Mouse (Mus musculus) forebrain, postnatal 0 days (tissue): ENCODE measurements around the gene Gm3468. TPM values are rescaled to one million over a fixed set of nuclear protein-coding genes. Genes with fewer than 3 reads are reported as not detected.
A peak's percentile ranks its signal among the peaks of the same experiment; 100 is the strongest.
"Not testable (repeated sequence)": the region's sequence is repeated elsewhere in the genome, so short reads cannot be mapped to it uniquely, and the experiment has no call there.

Source experiments
- ATAC-seq: fragments of 200-750 bp; cut with Nextera tagmentation; 2 replicates; pipeline ENCODE4 v1.8.0; 2017; ENCODE audit warnings: mild to moderate bottlenecking, moderate library complexity
- DNase-seq: peaks from one replicate; pipeline ENCODE4 v3.0.0-alpha.2; 2015
- H3K27ac ChIP-seq: fragments of 300-500 bp; sonication (generic); 2 replicates; pipeline ENCODE4 v1.5.1; 2014; ENCODE audit warnings: low read depth, mild to moderate bottlenecking, antibody characterized with exemption, low read length, moderate library complexity, mixed read lengths
- H3K27me3 ChIP-seq: fragments of 300-500 bp; sonication (generic); 2 replicates; pipeline ENCODE4 v1.6.1; 2014; ENCODE audit warnings: mild to moderate bottlenecking, low read length, mixed read lengths; ENCODE audit not compliant: insufficient read depth
- H3K36me3 ChIP-seq: fragments of 300-500 bp; sonication (generic); 2 replicates; pipeline ENCODE4 v1.6.1; 2014; ENCODE audit warnings: mild to moderate bottlenecking, moderate library complexity; ENCODE audit not compliant: insufficient read depth
- H3K4me1 ChIP-seq: fragments of 300-500 bp; sonication (generic); 2 replicates; pipeline ENCODE4 v1.6.1; 2014; ENCODE audit warnings: antibody characterized with exemption; ENCODE audit not compliant: insufficient read depth
- H3K4me2 ChIP-seq: fragments of 300-500 bp; sonication (generic); 2 replicates; pipeline ENCODE4 v1.6.1; 2014; ENCODE audit warnings: low read depth, mild to moderate bottlenecking, moderate library complexity
- H3K4me3 ChIP-seq: fragments of 300-500 bp; sonication (generic); 2 replicates; pipeline ENCODE4 v1.5.1; 2014; ENCODE audit warnings: low read depth, low read length, mixed read lengths
- H3K9ac ChIP-seq: fragments of 300-500 bp; sonication (generic); 2 replicates; pipeline ENCODE4 v1.6.1; 2014; ENCODE audit warnings: mild to moderate bottlenecking
- H3K9me3 ChIP-seq: fragments of 300-500 bp; sonication (generic); 2 replicates; pipeline ENCODE4 v1.6.1; 2016; ENCODE audit warnings: low read length
- CTCF ChIP-seq: sonication (generic); IDR thresholded peaks from 2 replicates; pipeline ENCODE4 v1.5.1; 2016; ENCODE audit warnings: antibody characterized with exemption, control low read depth, low read depth
- WGBS: fragments of 180-500 bp; shearing (Covaris S2); extraction: QIAGEN DNeasy Blood & Tissue Kit; methylation state at CpG from one replicate; pipeline ENCODE4 v1.1.7; 2014; 5-methylcytosine and 5-hydroxymethylcytosine counted together
- polyA plus RNA-seq: library from polyadenylated mRNA; unstranded; fragments of >200 nt; fragmentation: Nextera tagmentation; extraction: Ambion mirVana; gene quantifications from 2 replicates; pipeline ENCODE4 v1.2.1, GENCODE M21; 2015
- total RNA-seq: library from RNA; depleted of rRNA; stranded (reverse); fragments of >200 nt; gene quantifications from 2 replicates; pipeline ENCODE4 v1.2.3, GENCODE M21; 2014; rRNA removed

The Gm3468 gene
- 4.8 and 5.6 TPM in 2 replicates for total RNA-seq
- 5.7 and 6.4 TPM in 2 replicates for polyA plus RNA-seq

GRCm38 (mm10) chr14:6108272-6108925 is at the start of gene Gm3468:
Gene Gm3468 (minus strand): TSS chr14:6108665.
- not testable (repeated sequence) for H3K36me3 ChIP-seq, H3K9me3 ChIP-seq, H3K27ac ChIP-seq, H3K4me1 ChIP-seq, H3K27me3 ChIP-seq
- Histone ChIP-seq H3K4me2 (peak within 1 kb of the TSS; percentile 46), H3K4me3 (peak within 1 kb of the TSS; percentile 29), H3K9ac (peak within 1 kb of the TSS; percentile 46)
- DNase-seq (peak; percentile 69), ATAC-seq (peak; percentile 94)
- TF ChIP-seq CTCF, result peak; percentile 71
- WGBS, result 4% methylated on average over 30 of the region's 51 CpGs

- not testable (repeated sequence) for H3K9ac ChIP-seq, H3K4me1 ChIP-seq, ATAC-seq, H3K4me2 ChIP-seq, H3K36me3 ChIP-seq, H3K4me3 ChIP-seq, H3K27ac ChIP-seq, DNase-seq, H3K9me3 ChIP-seq, H3K27me3 ChIP-seq
- no CpG with 5 or more reads among the region's 1 CpGs for WGBS
These were observed 17.2 kb upstream of the Gm3468 start, which contains the start of gene Gm3476 for GRCm38 (mm10) chr14:6125707-6126106. Gene Gm3476 (minus strand): TSS chr14:6125807.

GRCm38 (mm10) chr14:6107500-6107899 is 965 bp downstream of the Gm3468 start:
- 7% methylated on average over 8 of the region's 9 CpGs for WGBS
- not testable (repeated sequence) for H3K4me1 ChIP-seq, H3K27me3 ChIP-seq, ATAC-seq, H3K27ac ChIP-seq, H3K9ac ChIP-seq, H3K9me3 ChIP-seq, H3K36me3 ChIP-seq
- H3K4me3 ChIP-seq, result peak overlapping the region; percentile 29; the same call in 1 of the 2 replicates
- TF ChIP-seq CTCF, result peak; percentile 26
- H3K4me2 ChIP-seq, result peak overlapping the region; percentile 46
- DNase-seq, result peak; percentile 16

GRCm38 (mm10) chr14:6093842-6094241 is 14.6 kb downstream of the Gm3468 start, which contains the start of gene Gm8206:
Gene Gm8206 (minus strand): TSS chr14:6093942.
- not testable (repeated sequence) for H3K36me3 ChIP-seq, H3K4me1 ChIP-seq, H3K27me3 ChIP-seq, H3K4me2 ChIP-seq, H3K9ac ChIP-seq, H3K27ac ChIP-seq, DNase-seq, ATAC-seq, H3K9me3 ChIP-seq, H3K4me3 ChIP-seq
- 89% methylated on average over 2 of the region's 3 CpGs for WGBS

GRCm38 (mm10) chr14:6058167-6058566 is 50.3 kb downstream of the Gm3468 start, which contains the start of gene Gm6337:
Gene Gm6337 (minus strand): TSS chr14:6058267.
- H3K9me3 ChIP-seq, H3K4me1 ChIP-seq, H3K4me2 ChIP-seq, H3K4me3 ChIP-seq, DNase-seq, H3K36me3 ChIP-seq, H3K9ac ChIP-seq, H3K27ac ChIP-seq, ATAC-seq, H3K27me3 ChIP-seq: not testable (repeated sequence)
- 88% methylated on average over 2 of the region's 4 CpGs for WGBS

Other genes starting within 250 kb of the Gm3468 start
- gene Gm8237, start 228.3 kb downstream of the Gm3468 start, total RNA-seq, result 0.29 and 2.3 TPM in 2 replicates
- 0.30 and 0.98 TPM in 2 replicates for gene Gm8237, start 228.3 kb downstream of the Gm3468 start, polyA plus RNA-seq
- gene Gm3248, start 146.9 kb downstream of the Gm3468 start, total RNA-seq, result 1.2 and 2.2 TPM in 2 replicates
- gene Gm3248, start 146.9 kb downstream of the Gm3468 start, polyA plus RNA-seq, result 2.6 TPM in 2 replicates
- gene Gm3453, start 129.5 kb downstream of the Gm3468 start, total RNA-seq, result not detected in 2 replicates
- gene Gm3453, start 129.5 kb downstream of the Gm3468 start, polyA plus RNA-seq, result not detected in 2 replicates
- not detected in 2 replicates for gene Gm6337, start 50.4 kb downstream of the Gm3468 start, total RNA-seq
- not detected in 2 replicates for gene Gm6337, start 50.4 kb downstream of the Gm3468 start, polyA plus RNA-seq
- 3.8 TPM in 2 replicates for gene Gm8206, start 14.7 kb downstream of the Gm3468 start, total RNA-seq
- gene Gm8206, start 14.7 kb downstream of the Gm3468 start, polyA plus RNA-seq, result 4.7 and 5.2 TPM in 2 replicates
- not detected in 2 replicates for gene Gm3476, start 17.1 kb upstream of the Gm3468 start, total RNA-seq
- not detected in 2 replicates for gene Gm3476, start 17.1 kb upstream of the Gm3468 start, polyA plus RNA-seq
- not detected in 2 replicates for gene Gm21560, start 110.6 kb upstream of the Gm3468 start, total RNA-seq
- not detected in 2 replicates for gene Gm21560, start 110.6 kb upstream of the Gm3468 start, polyA plus RNA-seq
- gene Gm3411, start 178.6 kb upstream of the Gm3468 start, total RNA-seq, result 2.5 and 3.5 TPM in 2 replicates
- 9.5 and 10.3 TPM in 2 replicates for gene Gm3411, start 178.6 kb upstream of the Gm3468 start, polyA plus RNA-seq
- gene Gm21103, start 196.2 kb upstream of the Gm3468 start, total RNA-seq, result not detected in 2 replicates
- 0.19 TPM in 1 of 2 replicates, not detected in the other for gene Gm21103, start 196.2 kb upstream of the Gm3468 start, polyA plus RNA-seq
- not detected in 2 replicates for gene Gm3618, start 235.0 kb upstream of the Gm3468 start, total RNA-seq
- gene Gm3618, start 235.0 kb upstream of the Gm3468 start, polyA plus RNA-seq, result not detected in 2 replicates